Mouse (Mus musculus): ENCODE results near the gene Pkd1. TPM values are rescaled to one million over a fixed set of nuclear protein-coding genes. Genes with fewer than 3 reads are reported as not detected.
A peak's percentile ranks its signal among the peaks of the same experiment; 100 is the strongest.

The Pkd1 gene
- polyA plus RNA-seq, 1 experiment from 2014 or later, result 3.3 TPM

DNA sequence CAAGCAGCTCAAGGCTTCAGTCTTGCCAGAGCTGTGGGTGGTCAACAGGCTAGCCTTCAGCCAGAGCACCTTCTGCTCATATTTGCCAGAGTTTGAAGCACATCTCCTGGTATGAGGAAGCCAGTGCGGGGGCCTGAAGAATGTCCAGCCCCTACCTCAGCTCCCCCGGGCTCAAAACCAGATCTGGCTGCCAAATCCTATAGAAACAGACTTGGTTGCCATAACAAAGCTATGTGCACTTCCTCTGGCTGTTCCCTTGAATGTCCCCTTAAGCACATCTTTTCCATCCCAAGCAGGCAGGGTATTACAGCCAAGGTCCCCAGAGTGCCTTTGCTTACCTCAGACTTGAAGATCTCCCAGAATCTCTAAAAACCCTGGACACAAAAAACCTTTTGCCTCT is 24.9 kb upstream of the Pkd1 start:
- WGBS (ENCODE audit: insufficient replicate concordance), result 82% methylated on average over 2 of the region's 2 CpGs
- H3K4me3 ChIP-seq (replicated peaks), result no peak overlapping the region

DNA sequence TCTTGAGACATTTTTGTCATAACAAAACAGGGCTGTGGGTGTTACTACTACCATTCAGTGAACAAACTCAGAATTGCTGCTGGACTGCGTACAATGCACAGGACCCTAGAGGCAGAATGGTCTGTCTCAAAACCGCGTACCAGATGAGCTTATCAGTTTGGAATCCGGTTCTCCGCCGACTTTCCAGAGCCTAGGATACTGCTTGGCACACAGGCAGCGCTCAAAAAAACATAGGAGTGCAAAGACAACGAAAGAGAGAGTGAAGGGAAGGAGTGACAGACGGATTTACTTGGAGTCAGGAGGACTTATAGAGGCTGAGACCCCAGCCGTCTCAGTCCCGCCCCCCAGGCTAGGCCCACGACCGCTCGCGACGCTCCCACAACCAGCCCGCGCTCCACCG is 22.3 kb upstream of the Pkd1 start:
- Histone ChIP-seq H3K4me2 (peak overlapping the region; percentile 79), H3K4me1 (replicated peaks) (peaks cover 72% of the 10 kb centered on the region), H3K9me3 (replicated peaks) (no peaks in the 10 kb centered on the region), H3K27ac (peak overlapping the region; percentile 73), H3K36me3 (peaks cover 36% of the 10 kb centered on the region), H3K9ac (peak overlapping the region; percentile 88), H3K27me3 (no peaks in the 10 kb centered on the region), H3K4me3 (replicated peaks) (peak overlapping the region; percentile 81)
- 0% methylated on average over 19 of the region's 19 CpGs for WGBS (ENCODE audit: insufficient replicate concordance)
- ATAC-seq (ENCODE audit: low read depth) (no peak), DNase-seq (no peak)

More for the DNA sequence above, 24.9 kb upstream of the Pkd1 start:
- H3K4me2 ChIP-seq, result no peak overlapping the region
- H3K27me3 ChIP-seq, result no peaks in the 10 kb centered on the region
- peaks cover 52% of the 10 kb centered on the region for H3K4me1 ChIP-seq (replicated peaks)
- DNase-seq (no peak), ATAC-seq (ENCODE audit: low read depth) (no peak)
- H3K27ac ChIP-seq, result peak overlapping the region; percentile 18; the same call in 1 of the 2 replicates
- H3K9me3 ChIP-seq (replicated peaks), result no peaks in the 10 kb centered on the region
- peaks cover 38% of the 10 kb centered on the region for H3K36me3 ChIP-seq
- H3K9ac ChIP-seq, result peak overlapping the region; percentile 54; the same call in 1 of the 2 replicates

DNA sequence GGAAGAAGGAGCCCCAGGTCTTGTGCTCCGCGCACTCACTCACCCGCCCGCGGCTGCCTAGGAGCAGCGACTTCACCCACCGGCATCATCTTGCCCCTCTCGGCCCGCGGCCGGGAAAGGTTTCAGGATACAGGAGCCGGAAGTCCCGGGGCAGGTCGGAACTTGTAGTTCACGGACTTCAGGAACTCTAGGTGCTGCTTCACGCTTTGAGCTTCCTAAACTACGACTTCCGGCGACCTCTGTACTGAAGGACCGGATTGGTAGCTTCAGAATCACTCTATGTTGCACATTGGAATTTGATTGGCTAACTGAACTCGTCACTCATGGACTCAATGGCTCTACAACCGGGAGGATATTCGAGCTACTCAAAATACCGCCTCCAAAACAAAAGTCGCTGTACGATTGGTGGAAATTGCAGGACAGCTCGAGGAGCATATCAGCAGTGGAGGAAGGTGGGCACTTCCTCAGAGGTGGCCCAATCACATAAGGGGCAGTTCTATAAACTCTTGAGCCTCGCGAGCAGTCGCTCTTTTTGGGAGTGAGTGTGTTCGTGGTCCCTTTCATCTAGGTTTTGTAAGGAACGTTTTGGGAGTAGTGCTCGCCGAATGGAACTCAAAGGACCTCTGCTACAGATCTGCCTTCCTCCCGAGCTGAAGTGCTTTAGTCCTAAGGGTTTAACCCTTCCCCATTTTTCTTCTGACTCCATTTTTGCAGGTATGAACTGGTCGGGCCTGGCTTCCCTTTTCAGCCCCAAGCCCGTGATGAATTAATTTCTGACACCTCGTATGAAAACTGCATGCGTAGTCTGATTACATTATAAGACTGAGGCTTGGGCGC is 21.7 kb upstream of the Pkd1 start, which contains the start of gene Traf7:
Gene Traf7, minus strand, starts transcription at position 216 of the 837 bp plus-strand sequence.
- Histone ChIP-seq H3K4me2 (peak within 1 kb of the TSS; percentile 82), H3K9ac (peak within 1 kb of the TSS; percentile 88), H3K27ac (peak within 1 kb of the TSS; percentile 90), H3K9me3 (replicated peaks) (no peaks in the 10 kb centered on the region), H3K4me3 (replicated peaks) (peak within 1 kb of the TSS; percentile 81), H3K4me1 (replicated peaks) (peaks cover 76% of the 10 kb centered on the region), H3K27me3 (no peaks in the 10 kb centered on the region), H3K36me3 (peaks cover 31% of the 10 kb centered on the region)
- WGBS (ENCODE audit: insufficient replicate concordance), result under 1% methylated on average over 40 of the region's 40 CpGs
- DNase-seq (peak; percentile 94), ATAC-seq (ENCODE audit: low read depth) (peak; percentile 94)

DNA sequence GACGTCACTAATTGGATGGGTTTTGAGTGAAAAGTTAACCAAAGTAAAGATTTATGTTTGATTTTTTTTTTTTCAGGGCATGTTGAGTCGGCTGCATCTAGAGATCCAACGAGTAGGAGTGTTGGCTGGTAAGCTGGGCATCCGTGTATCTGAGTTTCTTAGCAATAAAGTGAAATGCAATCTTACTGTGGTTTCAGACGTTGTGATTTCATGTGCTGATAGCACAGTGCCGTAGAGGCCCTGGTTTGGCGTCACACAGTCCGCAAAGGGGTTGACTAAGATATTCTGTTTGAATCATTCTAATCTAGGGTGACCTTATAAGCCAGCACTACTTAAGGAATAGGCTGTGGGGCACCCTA is 21.1 kb upstream of the Pkd1 start:
- ATAC-seq (ENCODE audit: low read depth) (no peak), DNase-seq (no peak)
- Histone ChIP-seq H3K4me1 (replicated peaks) (peaks cover 79% of the 10 kb centered on the region), H3K4me3 (replicated peaks) (peak overlapping the region; percentile 64), H3K4me2 (peak overlapping the region; percentile 82), H3K27ac (peak overlapping the region; percentile 90), H3K9me3 (replicated peaks) (no peaks in the 10 kb centered on the region), H3K9ac (peak overlapping the region; percentile 85), H3K27me3 (no peaks in the 10 kb centered on the region), H3K36me3 (peaks cover 27% of the 10 kb centered on the region)
- WGBS (ENCODE audit: insufficient replicate concordance), result 0% methylated on average over 8 of the region's 8 CpGs

DNA sequence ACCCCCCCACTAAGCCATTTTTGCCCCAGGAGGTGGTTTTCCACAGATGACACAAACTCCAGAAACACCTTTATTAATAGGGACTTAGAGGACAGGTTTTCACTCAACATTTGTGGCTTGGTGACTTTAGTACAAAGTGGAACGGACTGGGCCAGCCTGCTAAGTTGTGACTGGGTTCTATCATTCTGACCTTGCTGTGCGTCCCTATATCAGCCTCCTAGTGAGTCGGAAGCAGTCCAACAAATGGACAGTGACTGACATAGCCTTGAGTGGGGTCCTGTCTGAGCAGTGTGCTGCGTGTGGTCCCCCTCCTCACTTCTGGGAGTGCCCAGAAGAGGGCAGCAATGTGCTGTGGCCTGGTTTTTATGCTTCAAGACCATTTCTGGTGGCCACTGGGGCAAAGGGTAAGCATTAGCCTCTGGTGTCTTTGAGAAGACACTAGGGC is 20.6 kb upstream of the Pkd1 start:
- ATAC-seq (ENCODE audit: low read depth) (no peak), DNase-seq (peak; percentile 42)
- H3K4me3 ChIP-seq (replicated peaks), result peak overlapping the region; percentile 64
- H3K4me2 ChIP-seq, result peak overlapping the region; percentile 82
- H3K27ac ChIP-seq, result peak overlapping the region; percentile 90
- H3K4me1 ChIP-seq (replicated peaks), result peaks cover 82% of the 10 kb centered on the region
- under 1% methylated on average over 4 of the region's 4 CpGs for WGBS (ENCODE audit: insufficient replicate concordance)
- peaks cover 27% of the 10 kb centered on the region for H3K36me3 ChIP-seq
- no peaks in the 10 kb centered on the region for H3K9me3 ChIP-seq (replicated peaks)
- peak overlapping the region; percentile 85 for H3K9ac ChIP-seq
- H3K27me3 ChIP-seq, result no peaks in the 10 kb centered on the region

DNA sequence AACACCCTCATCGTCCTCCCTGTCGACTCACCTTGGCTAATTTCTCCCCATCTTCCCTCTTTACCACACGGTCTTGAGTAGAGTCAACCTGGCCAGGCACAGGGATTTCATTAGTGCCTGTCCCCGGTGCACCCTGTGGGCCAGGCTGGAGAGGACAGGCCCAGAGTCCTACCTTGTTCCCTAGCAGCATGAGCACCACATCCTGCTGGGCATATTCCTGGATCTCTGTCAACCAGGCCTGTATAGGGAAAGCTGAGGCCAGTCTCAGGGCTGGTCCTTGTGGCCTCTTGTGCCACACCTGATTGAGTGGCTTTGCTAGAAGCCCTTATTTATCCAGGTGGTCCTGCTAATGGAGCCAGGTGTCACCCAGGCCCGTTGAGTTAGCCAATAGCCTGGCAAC is 19.8 kb upstream of the Pkd1 start:
- Histone ChIP-seq H3K4me2 (peak overlapping the region; percentile 82), H3K4me3 (replicated peaks) (peak overlapping the region; percentile 64), H3K4me1 (replicated peaks) (peaks cover 84% of the 10 kb centered on the region), H3K27me3 (no peaks in the 10 kb centered on the region), H3K9ac (peak overlapping the region; percentile 85), H3K27ac (peak overlapping the region; percentile 90), H3K9me3 (replicated peaks) (no peaks in the 10 kb centered on the region), H3K36me3 (peaks cover 23% of the 10 kb centered on the region)
- no peak for DNase-seq
- ATAC-seq (ENCODE audit: low read depth), result no peak
- 13% methylated on average over 5 of the region's 5 CpGs for WGBS (ENCODE audit: insufficient replicate concordance)

DNA sequence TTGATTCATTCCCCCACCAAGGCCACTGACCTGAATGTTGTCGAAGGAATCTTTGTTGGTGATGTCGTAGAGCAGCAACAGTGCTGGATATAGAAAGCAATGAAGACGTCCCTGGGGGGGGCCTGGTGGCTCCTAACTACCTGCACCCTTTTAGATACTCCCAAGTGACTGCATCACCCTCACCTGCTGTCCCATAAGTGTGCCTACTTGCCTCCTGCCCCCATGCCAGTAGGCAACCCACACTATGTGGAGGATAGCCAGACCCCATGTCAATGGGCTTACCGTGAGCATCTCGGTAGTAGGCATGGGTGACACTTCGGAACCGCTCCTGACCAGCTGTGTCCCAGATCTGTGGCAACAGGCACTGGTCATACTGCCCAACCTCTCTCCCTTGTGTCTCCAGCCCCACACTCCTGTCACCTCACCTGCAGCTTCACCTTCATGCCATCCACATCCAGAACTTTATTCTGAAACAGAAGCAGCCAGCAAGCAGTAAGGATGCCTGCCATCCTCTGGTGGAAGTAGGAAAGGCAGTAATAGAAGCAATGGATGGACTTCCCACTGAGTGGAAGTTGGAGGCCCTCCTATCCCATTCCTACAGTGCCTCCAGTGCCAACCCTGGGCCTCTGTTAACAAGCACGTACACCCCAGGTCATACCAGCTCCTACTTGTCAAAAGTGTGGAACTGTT is 19.1 kb upstream of the Pkd1 start:
- H3K27ac ChIP-seq, result peak overlapping the region; percentile 90
- peak overlapping the region; percentile 82 for H3K4me2 ChIP-seq
- ATAC-seq (ENCODE audit: low read depth) (no peak), DNase-seq (no peak)
- WGBS (ENCODE audit: insufficient replicate concordance), result 19% methylated on average over 8 of the region's 8 CpGs
- H3K36me3 ChIP-seq, result peaks cover 23% of the 10 kb centered on the region
- H3K9me3 ChIP-seq (replicated peaks), result no peaks in the 10 kb centered on the region
- H3K4me1 ChIP-seq (replicated peaks), result peaks cover 81% of the 10 kb centered on the region
- H3K27me3 ChIP-seq, result no peaks in the 10 kb centered on the region
- H3K9ac ChIP-seq, result peak overlapping the region; percentile 85
- peak overlapping the region; percentile 64 for H3K4me3 ChIP-seq (replicated peaks)

DNA sequence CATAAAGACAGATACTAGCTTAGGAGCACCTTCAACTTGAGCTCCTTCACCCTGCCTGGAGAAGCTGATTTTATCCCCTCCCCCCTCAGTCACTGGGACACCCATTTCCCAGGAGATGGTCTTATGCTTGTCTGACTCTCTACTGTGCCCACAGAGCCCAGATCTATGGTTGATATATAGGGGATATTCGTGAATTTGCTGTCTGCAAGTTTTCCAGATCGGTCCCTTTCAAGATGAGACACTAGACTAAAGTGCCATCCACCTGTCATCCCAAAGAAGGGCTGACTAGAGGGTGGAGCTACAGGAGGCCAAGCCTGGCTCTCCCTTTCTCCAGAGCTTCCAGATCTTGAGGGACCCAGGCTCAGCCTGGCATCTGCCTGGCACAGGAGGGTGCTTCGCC is 18.6 kb upstream of the Pkd1 start:
- H3K27ac ChIP-seq, result peak overlapping the region; percentile 90; the same call in 1 of the 2 replicates

DNA sequence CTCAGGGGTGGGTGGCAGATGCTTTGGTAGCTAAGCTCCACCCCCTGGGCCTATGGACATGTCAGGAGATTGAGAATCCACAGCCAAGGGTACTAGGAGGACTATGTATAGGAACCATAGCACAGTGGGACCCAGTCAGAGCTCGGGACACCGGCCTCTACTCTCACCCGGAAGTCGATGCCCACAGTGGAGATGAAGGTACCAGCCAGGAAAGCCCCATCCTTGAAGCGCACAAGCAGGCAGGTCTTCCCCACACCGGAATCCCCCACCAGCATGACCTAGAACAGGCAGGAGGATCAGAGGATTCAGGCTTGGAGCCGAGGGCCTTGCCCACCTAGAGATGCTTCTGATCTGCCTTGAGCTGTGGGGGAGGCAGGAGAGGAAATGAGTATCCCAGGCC is 17.6 kb upstream of the Pkd1 start:
- Histone ChIP-seq H3K4me2 (no peak overlapping the region), H3K27me3 (no peaks in the 10 kb centered on the region), H3K9me3 (replicated peaks) (no peaks in the 10 kb centered on the region), H3K27ac (no peak overlapping the region), H3K4me3 (replicated peaks) (no peak overlapping the region), H3K4me1 (replicated peaks) (peaks cover 65% of the 10 kb centered on the region), H3K36me3 (peaks cover 23% of the 10 kb centered on the region), H3K9ac (no peak overlapping the region)
- 69% methylated on average over 7 of the region's 7 CpGs for WGBS (ENCODE audit: insufficient replicate concordance)
- DNase-seq (no peak), ATAC-seq (ENCODE audit: low read depth) (no peak)

More for the DNA sequence above, 18.6 kb upstream of the Pkd1 start:
- WGBS (ENCODE audit: insufficient replicate concordance), result 39% methylated on average over 3 of the region's 3 CpGs
- ATAC-seq (ENCODE audit: low read depth), result no peak
- Histone ChIP-seq H3K4me2 (0 out of 2 replicates have a peak overlapping the region, but pooled peaks have one; percentile 82), H3K4me3 (replicated peaks) (no peak overlapping the region), H3K36me3 (peaks cover 23% of the 10 kb centered on the region), H3K9ac (0 out of 2 replicates have a peak overlapping the region, but pooled peaks have one; percentile 28), H3K9me3 (replicated peaks) (no peaks in the 10 kb centered on the region), H3K27me3 (no peaks in the 10 kb centered on the region), H3K4me1 (replicated peaks) (peaks cover 75% of the 10 kb centered on the region)
- no peak for DNase-seq

DNA sequence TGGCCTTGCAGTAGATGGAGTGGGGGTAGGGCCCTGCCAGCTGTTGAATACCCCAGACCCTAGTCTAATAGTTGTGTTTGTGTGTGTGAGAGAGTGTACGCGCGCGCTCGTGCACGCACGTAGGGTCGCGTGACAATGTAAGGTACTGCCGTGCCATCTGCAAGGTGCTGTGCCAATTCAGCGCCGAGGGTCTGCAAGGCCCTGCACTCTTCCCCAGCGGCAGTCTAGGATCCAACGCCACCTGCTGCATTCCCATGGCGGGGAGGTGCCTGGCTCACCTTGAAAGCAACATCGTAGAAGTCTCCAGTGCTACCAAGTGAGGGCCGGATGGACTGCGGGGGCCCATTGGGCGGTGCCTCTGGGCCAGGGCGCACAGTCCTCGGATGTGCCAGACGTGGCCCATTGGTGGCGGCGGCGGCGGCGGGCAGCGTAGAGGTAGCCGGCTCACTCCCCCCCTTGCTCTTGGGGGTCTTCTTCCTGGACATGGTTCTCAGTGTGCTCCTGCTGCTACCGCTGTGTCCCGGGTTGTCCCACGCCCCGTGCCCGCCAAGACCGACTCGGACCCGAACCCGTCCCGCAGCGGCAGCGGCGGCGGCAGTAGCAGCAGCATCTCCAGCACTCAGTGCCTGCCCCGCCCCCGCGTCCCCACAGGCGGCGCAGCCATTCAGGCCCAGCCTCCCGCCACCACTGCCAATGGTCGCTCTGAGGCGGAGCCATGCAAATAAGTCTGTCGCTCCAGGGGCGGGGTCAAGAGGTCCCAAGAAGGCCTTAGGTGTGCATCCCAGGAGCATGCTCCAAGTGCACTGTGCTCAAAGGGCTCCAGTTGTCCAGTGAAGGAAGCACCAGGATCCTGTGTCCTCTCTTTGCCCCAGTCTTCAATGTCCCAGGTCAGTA is 16.3 kb upstream of the Pkd1 start:
- H3K4me2 ChIP-seq, result peak overlapping the region; percentile 90
- no peak overlapping the region; the same call in 1 of the 2 replicates for H3K27ac ChIP-seq
- no peaks in the 10 kb centered on the region for H3K9me3 ChIP-seq (replicated peaks)
- no peaks in the 10 kb centered on the region for H3K27me3 ChIP-seq
- peaks cover 23% of the 10 kb centered on the region for H3K36me3 ChIP-seq
- peak; percentile 86 for ATAC-seq (ENCODE audit: low read depth)
- peak overlapping the region; percentile 67 for H3K9ac ChIP-seq
- peak overlapping the region; percentile 58 for H3K4me3 ChIP-seq (replicated peaks)
- peak; percentile 90 for DNase-seq
- WGBS (ENCODE audit: insufficient replicate concordance), result 9% methylated on average over 53 of the region's 53 CpGs
- H3K4me1 ChIP-seq (replicated peaks), result peaks cover 65% of the 10 kb centered on the region
